Mouse (Mus musculus) forebrain, embryonic 11.5 days (tissue): Measurements from ENCODE around the gene Atxn1. TPM values are rescaled to one million over a fixed set of nuclear protein-coding genes. Genes with fewer than 3 reads are reported as not detected.

Source experiments
- ATAC-seq: fragments of 200-750 bp; cut with Nextera tagmentation; replicated peaks from 2 replicates; pipeline ENCODE4 v1.8.0; 2017; ENCODE audit warnings: moderate TSS enrichment; ENCODE audit not compliant: low FRiP score
- DNase-seq: peaks from one replicate; pipeline ENCODE4 v3.0.0-alpha.2; 2017; ENCODE audit warnings: low spot score
- H3K27ac ChIP-seq: fragments of 300-500 bp; sonication (generic); 2 replicates; pipeline ENCODE4 v1.5.1; 2014; ENCODE audit warnings: low read depth, low read length
- H3K27me3 ChIP-seq: fragments of 300-500 bp; sonication (generic); 2 replicates; pipeline ENCODE4 v1.6.1; 2014; ENCODE audit warnings: mild to moderate bottlenecking, low read length, mixed read lengths; ENCODE audit not compliant: control insufficient read depth, insufficient read depth
- H3K36me3 ChIP-seq: fragments of 300-500 bp; sonication (generic); 2 replicates; pipeline ENCODE4 v1.6.1; 2014; ENCODE audit warnings: mild to moderate bottlenecking, low read length, moderate library complexity, mixed read lengths; ENCODE audit not compliant: control insufficient read depth, insufficient read depth
- H3K4me1 ChIP-seq: fragments of 300-500 bp; sonication (generic); replicated peaks from 2 replicates; pipeline ENCODE4 v1.6.1; 2014; ENCODE audit warnings: low read length, mixed read lengths; ENCODE audit not compliant: control insufficient read depth, insufficient read depth
- H3K4me2 ChIP-seq: fragments of 300-500 bp; sonication (generic); 2 replicates; pipeline ENCODE4 v1.6.1; 2014; ENCODE audit warnings: low read depth, mild to moderate bottlenecking, low read length, moderate library complexity, mixed read lengths; ENCODE audit not compliant: severe bottlenecking
- H3K4me3 ChIP-seq: fragments of 300-500 bp; sonication (generic); 2 replicates; pipeline ENCODE4 v1.5.1; 2014; ENCODE audit warnings: low read depth, low read length
- H3K9ac ChIP-seq: fragments of 300-500 bp; sonication (generic); 2 replicates; pipeline ENCODE4 v1.6.1; 2014; ENCODE audit warnings: low read length
- H3K9me3 ChIP-seq: fragments of 300-500 bp; sonication (generic); 2 replicates; pipeline ENCODE4 v1.6.1; 2016; ENCODE audit warnings: low read length, mixed read lengths; ENCODE audit not compliant: control insufficient read depth
- WGBS: fragments of 180-500 bp; shearing (Covaris S2); extraction: QIAGEN DNeasy Blood & Tissue Kit; methylation state at CpG from one replicate; pipeline ENCODE4 v1.1.7; 2014; 5-methylcytosine and 5-hydroxymethylcytosine counted together
- polyA plus RNA-seq: library from polyadenylated mRNA; unstranded; fragments of >200 nt; fragmentation: Nextera tagmentation; extraction: Ambion mirVana; gene quantifications from 2 replicates; pipeline ENCODE4 v1.2.1, GENCODE M21; 2014

The Atxn1 gene
- polyA plus RNA-seq, 1 experiment from 2014 or later = 3.3 TPM

DNA sequence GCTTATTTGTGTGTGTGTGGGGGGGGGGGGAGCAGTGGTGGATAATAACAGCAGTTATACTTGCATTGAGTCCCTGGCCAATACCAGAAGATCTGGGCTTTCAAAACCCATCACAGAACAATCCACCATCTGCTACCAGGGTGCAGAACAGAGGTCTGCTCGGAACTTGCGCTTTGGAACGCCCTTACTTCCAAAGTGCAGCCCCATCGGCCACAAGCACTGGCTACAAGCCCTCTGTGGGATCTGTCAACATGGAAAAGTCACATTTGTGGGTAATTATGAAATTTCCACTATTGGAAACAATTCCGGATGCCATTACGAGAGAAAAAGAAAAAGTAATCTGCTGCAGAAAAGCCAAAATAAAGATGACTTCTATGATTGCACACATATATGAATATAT lies 25.2 kb downstream of the Atxn1 start:
- no peak for DNase-seq
- Histone ChIP-seq H3K4me2 (no peak overlapping the region), H3K9me3 (no peaks in the 10 kb centered on the region), H3K36me3 (no peaks in the 10 kb centered on the region), H3K9ac (no peak overlapping the region), H3K27me3 (no peaks in the 10 kb centered on the region), H3K4me3 (no peak overlapping the region), H3K27ac (no peak overlapping the region), H3K4me1 (no peaks in the 10 kb centered on the region)
- ATAC-seq = no peak
- 89% methylated on average over 6 of the region's 6 CpGs for WGBS

DNA sequence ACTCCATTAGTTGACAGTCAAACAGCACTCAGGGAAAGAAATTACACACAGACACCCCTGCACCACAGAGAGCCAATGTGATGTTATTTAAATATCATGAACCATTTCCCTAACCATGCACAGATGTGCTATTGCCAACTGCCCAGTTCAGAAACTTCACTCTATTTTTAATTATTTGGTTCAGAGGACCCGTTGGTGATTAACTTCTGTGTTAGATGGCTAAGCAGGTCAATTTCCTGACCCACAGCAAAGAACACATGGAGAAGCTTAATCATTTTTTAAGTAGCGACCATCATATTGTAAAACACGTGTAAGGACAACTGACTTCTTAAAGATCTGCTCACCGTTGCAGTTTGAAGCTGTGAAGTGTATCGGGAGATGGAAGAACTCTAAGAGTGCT lies 26.7 kb downstream of the Atxn1 start:
- Histone ChIP-seq H3K36me3 (no peaks in the 10 kb centered on the region), H3K27me3 (no peaks in the 10 kb centered on the region), H3K4me3 (no peak overlapping the region), H3K9ac (no peak overlapping the region), H3K4me1 (no peaks in the 10 kb centered on the region), H3K9me3 (no peaks in the 10 kb centered on the region), H3K4me2 (no peak overlapping the region), H3K27ac (no peak overlapping the region)
- no peak for DNase-seq
- no peak for ATAC-seq
- WGBS = 85% methylated on average over 5 of the region's 5 CpGs

DNA sequence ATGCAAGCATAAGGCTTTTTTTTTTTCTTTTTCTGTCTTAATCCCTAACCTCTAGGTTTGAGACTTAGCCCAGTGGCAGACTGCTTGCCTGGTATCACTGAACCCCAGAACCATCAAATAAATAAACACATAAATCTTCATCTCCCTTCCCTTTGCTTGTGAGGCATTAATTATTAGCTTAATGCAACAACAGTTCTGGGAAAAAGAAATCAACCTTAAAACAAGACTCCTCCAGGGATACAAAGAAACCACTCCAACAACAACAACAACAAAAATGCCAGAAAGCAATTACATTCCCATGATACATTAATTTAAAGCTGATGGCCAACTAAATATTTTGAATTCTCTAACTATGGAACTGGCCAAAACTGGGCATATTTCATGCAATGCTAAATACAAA lies 28.0 kb downstream of the Atxn1 start:
- Histone ChIP-seq H3K27me3 (no peaks in the 10 kb centered on the region), H3K4me3 (no peak overlapping the region), H3K36me3 (no peaks in the 10 kb centered on the region), H3K9me3 (no peaks in the 10 kb centered on the region), H3K27ac (no peak overlapping the region), H3K9ac (no peak overlapping the region), H3K4me1 (no peaks in the 10 kb centered on the region), H3K4me2 (no peak overlapping the region)
- ATAC-seq (no peak), DNase-seq (no peak)

DNA sequence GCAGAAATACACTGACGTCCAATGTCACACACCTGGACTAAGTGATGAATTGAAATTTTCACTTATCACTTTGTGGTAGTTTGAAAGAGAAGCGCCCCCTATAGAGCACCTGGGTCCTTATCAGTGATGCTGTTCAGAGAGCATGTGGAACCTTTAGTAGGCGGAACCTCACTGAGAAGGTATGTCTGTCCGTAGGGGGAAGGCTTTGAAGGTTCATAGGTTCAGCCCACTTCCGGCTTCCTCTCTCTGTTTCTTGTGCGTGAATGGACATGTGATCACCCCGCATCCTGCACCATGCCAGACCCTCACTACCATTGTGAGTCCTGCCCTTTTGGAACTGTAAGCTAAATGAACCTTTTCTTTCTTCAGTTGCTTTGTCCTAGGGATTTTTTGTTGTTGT lies 29.0 kb downstream of the Atxn1 start:
- ATAC-seq = no peak
- WGBS = 80% methylated on average over 7 of the region's 7 CpGs
- Histone ChIP-seq H3K27ac (no peak overlapping the region), H3K27me3 (no peaks in the 10 kb centered on the region), H3K4me3 (no peak overlapping the region), H3K4me1 (no peaks in the 10 kb centered on the region), H3K9ac (no peak overlapping the region), H3K36me3 (no peaks in the 10 kb centered on the region), H3K4me2 (no peak overlapping the region), H3K9me3 (no peaks in the 10 kb centered on the region)
- DNase-seq = no peak

DNA sequence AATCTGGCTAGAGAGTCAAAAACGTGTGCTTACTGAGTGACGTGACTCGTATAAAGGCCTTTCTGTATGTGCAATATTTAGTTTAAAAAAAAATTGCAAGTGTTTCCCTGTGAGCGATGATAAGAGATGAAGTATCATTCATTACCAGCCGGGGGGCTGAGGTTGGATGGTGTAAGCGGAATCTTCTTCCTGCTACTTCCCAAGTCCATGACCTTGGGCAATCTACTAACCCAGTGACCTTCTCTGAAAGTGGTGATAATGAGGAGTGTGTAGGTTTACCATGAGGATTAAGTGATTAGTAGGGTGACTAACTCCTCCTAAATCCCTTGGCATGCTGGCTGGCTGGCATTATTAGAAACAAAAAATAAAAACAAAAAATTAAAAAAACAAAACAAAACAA lies 30.0 kb downstream of the Atxn1 start:
- no peak for ATAC-seq
- no peak for DNase-seq
- H3K9me3 ChIP-seq = no peaks in the 10 kb centered on the region
- 82% methylated on average over 6 of the region's 6 CpGs for WGBS
- no peak overlapping the region for H3K9ac ChIP-seq
- H3K4me1 ChIP-seq = no peaks in the 10 kb centered on the region
- no peaks in the 10 kb centered on the region for H3K27me3 ChIP-seq
- H3K27ac ChIP-seq = no peak overlapping the region
- H3K4me2 ChIP-seq = no peak overlapping the region
- no peak overlapping the region for H3K4me3 ChIP-seq
- no peaks in the 10 kb centered on the region for H3K36me3 ChIP-seq

DNA sequence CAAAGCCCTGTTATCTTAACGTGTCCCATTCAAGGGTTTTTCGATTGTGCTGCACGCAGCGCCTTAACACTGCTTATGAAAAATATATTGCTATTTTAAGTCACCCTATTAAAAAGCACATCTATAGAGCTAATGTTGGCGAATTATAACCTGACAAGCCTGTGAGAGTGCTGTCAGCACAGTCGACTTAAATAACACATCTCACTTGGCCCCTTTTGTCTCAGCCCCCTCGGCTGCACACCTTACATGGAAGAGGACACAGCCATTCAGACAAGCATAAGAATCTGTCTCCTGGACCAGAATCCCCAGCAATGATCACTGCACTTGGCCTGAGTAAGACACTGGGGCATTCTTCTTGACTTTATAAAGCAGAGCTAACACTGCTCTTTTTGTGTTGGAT lies 30.7 kb downstream of the Atxn1 start:
- H3K27ac ChIP-seq = no peak overlapping the region
- no peaks in the 10 kb centered on the region for H3K27me3 ChIP-seq
- no peak for ATAC-seq
- H3K36me3 ChIP-seq = no peaks in the 10 kb centered on the region
- H3K4me3 ChIP-seq = no peak overlapping the region
- 83% methylated on average over 7 of the region's 7 CpGs for WGBS
- no peaks in the 10 kb centered on the region for H3K4me1 ChIP-seq
- no peak overlapping the region for H3K9ac ChIP-seq
- no peak overlapping the region for H3K4me2 ChIP-seq
- no peak for DNase-seq
- no peaks in the 10 kb centered on the region for H3K9me3 ChIP-seq

DNA sequence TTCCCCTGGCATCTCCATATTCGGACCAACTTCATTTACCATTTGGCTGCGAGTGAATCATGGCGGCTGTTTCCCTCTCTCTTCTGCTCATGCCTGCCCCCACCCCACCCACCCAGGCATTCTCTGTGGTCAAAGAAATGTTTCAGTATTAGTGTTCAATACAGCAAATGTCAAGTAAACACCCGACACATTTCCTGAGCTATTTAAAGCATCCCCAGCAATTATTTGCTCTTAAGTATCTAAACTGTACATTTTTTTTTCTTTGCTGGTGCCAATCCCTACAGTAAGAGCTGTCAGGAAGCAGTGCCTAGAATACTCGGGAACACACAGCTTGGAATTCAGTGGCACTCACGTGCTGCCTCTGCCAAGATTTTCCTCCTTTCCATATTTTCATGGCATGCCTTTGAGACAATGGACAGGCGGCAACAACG lies 32.3 kb downstream of the Atxn1 start:
- Histone ChIP-seq H3K4me3 (no peak overlapping the region), H3K4me2 (no peak overlapping the region), H3K36me3 (no peaks in the 10 kb centered on the region), H3K9me3 (no peaks in the 10 kb centered on the region), H3K27ac (no peak overlapping the region), H3K4me1 (no peaks in the 10 kb centered on the region), H3K9ac (no peak overlapping the region), H3K27me3 (no peaks in the 10 kb centered on the region)
- ATAC-seq (no peak), DNase-seq (no peak)
- 89% methylated on average over 8 of the region's 8 CpGs for WGBS

DNA sequence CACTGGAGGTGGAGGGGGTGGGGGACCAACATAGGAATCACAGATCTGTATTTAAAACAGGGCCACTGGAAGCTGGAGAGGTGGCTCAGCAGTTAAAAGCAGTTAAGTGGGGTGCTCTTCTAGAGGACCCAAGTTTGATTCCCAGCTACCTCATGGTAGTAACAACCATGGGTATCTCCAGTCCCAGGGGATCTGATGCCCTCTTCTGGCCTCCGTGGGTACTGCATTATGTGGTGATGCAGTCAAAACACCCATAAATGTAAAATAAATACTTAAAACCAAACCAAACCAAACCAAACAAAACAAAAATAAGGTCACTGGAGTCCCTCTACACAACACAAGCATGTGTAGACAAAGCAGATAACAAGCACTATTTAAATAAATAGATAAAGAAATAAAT lies 32.9 kb downstream of the Atxn1 start:
- WGBS = 54% methylated on average over 1 of the region's 1 CpGs
- H3K36me3 ChIP-seq = no peaks in the 10 kb centered on the region
- H3K9me3 ChIP-seq = no peaks in the 10 kb centered on the region
- H3K4me2 ChIP-seq = no peak overlapping the region
- H3K4me1 ChIP-seq = no peaks in the 10 kb centered on the region
- ATAC-seq (no peak), DNase-seq (no peak)
- no peak overlapping the region for H3K9ac ChIP-seq
- no peaks in the 10 kb centered on the region for H3K27me3 ChIP-seq
- no peak overlapping the region for H3K27ac ChIP-seq
- H3K4me3 ChIP-seq = no peak overlapping the region

DNA sequence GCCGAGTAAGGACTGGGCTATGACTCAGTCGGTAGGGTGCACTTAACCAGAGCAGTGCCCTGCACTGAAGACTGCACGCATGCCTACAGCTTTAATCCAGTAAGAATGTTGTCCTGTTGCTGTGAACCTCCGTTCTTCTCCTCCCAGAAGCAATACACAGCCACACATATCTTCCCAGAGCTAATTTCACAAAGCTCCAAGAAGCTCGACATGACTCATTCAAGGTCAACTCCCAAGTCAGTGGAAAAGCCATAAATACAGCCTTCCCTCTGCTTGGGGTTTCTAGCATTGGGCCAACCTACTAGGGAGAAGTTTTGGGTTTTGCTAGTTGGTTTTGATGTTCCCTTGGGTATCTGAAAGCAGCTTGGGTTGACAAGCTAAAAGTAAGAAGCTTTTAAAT lies 33.6 kb downstream of the Atxn1 start:
- H3K36me3 ChIP-seq = no peaks in the 10 kb centered on the region
- WGBS = 98% methylated on average over 5 of the region's 5 CpGs
- ATAC-seq = no peak

More for the DNA sequence above, 33.6 kb downstream of the Atxn1 start:
- no peaks in the 10 kb centered on the region for H3K9me3 ChIP-seq
- H3K27ac ChIP-seq = no peak overlapping the region
- no peak overlapping the region for H3K9ac ChIP-seq
- H3K27me3 ChIP-seq = no peaks in the 10 kb centered on the region
- no peak for DNase-seq
- no peak overlapping the region for H3K4me3 ChIP-seq
- H3K4me2 ChIP-seq = no peak overlapping the region
- no peaks in the 10 kb centered on the region for H3K4me1 ChIP-seq
